Mouse (Mus musculus): ENCODE data around the gene Ewsr1. TPM values are rescaled to one million over a fixed set of nuclear protein-coding genes. Genes with fewer than 3 reads are reported as not detected.
A peak's percentile ranks its signal among the peaks of the same experiment; 100 is the strongest.

Gene Ewsr1
- polyA plus RNA-seq, 1 experiment from 2014 or later, result 467 TPM

DNA sequence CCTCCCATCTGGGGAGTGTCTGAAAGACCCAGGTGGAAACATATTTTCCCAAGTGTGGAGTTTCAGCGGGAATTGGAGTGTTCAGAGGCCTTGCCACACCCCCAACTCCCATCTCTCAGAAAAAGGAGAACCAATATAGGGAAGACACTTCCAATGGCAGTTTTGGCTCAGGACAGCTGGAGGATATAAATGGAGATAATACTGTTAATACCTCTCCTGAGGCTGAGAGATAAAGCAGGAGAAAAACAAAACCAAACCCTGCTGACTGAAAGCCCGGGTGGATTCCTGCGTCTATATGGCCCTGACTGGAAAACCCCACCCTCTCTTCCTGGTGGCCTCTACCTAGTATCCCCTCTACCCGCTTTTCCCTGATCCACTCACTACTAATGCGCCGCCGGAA, 3.3 kb upstream of the Ewsr1 start:
- ATAC-seq (ENCODE audit: insufficient number of reproducible peaks, insufficient read depth, low FRiP score, low read depth), result no peak
- Histone ChIP-seq H3K4me3 (ENCODE audit: low read depth, low read length) (no peak overlapping the region), H3K9me3 (ENCODE audit: control insufficient read depth, low read depth, low read length) (no peaks in the 10 kb centered on the region), H3K36me3 (ENCODE audit: control insufficient read depth, insufficient read depth, low read length) (peaks cover 10% of the 10 kb centered on the region), H3K27ac (ENCODE audit: low read length) (no peak overlapping the region), H3K4me1 (ENCODE audit: control insufficient read depth, insufficient read depth, low read length) (peaks cover 6% of the 10 kb centered on the region; the same call in 1 of the 2 replicates), H3K27me3 (ENCODE audit: control insufficient read depth, insufficient read depth, low read length) (no peaks in the 10 kb centered on the region), H3K9ac (replicated peaks; ENCODE audit: low read depth, low read length) (no peak overlapping the region), H3K4me2 (replicated peaks; ENCODE audit: low read depth, low read length) (no peak overlapping the region)
- 90% methylated on average over 7 of the region's 7 CpGs for WGBS

- Histone ChIP-seq H3K4me1 (ENCODE audit: control insufficient read depth, insufficient read depth, low read length) (peaks cover 12% of the 10 kb centered on the region; the same call in 1 of the 2 replicates), H3K9me3 (ENCODE audit: control insufficient read depth, low read depth, low read length) (no peaks in the 10 kb centered on the region), H3K27ac (ENCODE audit: low read length) (no peak overlapping the region), H3K9ac (replicated peaks; ENCODE audit: low read depth, low read length) (no peak overlapping the region), H3K4me3 (ENCODE audit: low read depth, low read length) (no peak overlapping the region), H3K4me2 (replicated peaks; ENCODE audit: low read depth, low read length) (no peak overlapping the region), H3K27me3 (ENCODE audit: control insufficient read depth, insufficient read depth, low read length) (no peaks in the 10 kb centered on the region), H3K36me3 (ENCODE audit: control insufficient read depth, insufficient read depth, low read length) (peaks cover 10% of the 10 kb centered on the region)
- 79% methylated on average over 6 of the region's 6 CpGs for WGBS
- ATAC-seq (ENCODE audit: insufficient number of reproducible peaks, insufficient read depth, low FRiP score, low read depth), result no peak
Measured at GRCm38 (mm10) chr11:5101641-5102040, 2.6 kb upstream of the Ewsr1 start.

DNA sequence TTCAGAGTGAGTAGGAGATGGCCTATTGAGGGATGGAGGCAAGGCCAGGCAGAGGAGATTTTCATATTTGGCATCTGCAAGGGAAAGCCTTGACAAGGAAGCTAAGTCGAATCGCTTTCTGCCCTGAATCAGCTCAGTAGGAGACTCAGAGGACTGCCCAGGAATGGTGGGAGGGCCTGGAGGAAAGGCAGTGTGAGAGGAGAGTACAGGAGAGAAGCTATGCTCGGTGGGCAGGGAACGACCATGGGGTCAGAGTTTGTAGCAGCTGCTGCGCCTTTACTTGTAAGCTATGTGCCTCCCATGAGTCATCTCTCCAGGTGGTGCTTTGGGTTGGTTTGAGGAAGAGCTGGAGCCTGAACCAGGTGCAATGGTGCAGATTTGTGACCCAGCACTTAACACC, 1.7 kb upstream of the Ewsr1 start:
- peak overlapping the region; percentile 70 for H3K4me2 ChIP-seq (replicated peaks; ENCODE audit: low read depth, low read length)
- H3K27ac ChIP-seq (ENCODE audit: low read length), result no peak overlapping the region
- H3K36me3 ChIP-seq (ENCODE audit: control insufficient read depth, insufficient read depth, low read length), result peaks cover 10% of the 10 kb centered on the region
- no peak overlapping the region; the same call in 1 of the 2 replicates for H3K4me3 ChIP-seq (ENCODE audit: low read depth, low read length)
- WGBS, result 50% methylated on average over 5 of the region's 5 CpGs
- no peaks in the 10 kb centered on the region for H3K9me3 ChIP-seq (ENCODE audit: control insufficient read depth, low read depth, low read length)
- H3K9ac ChIP-seq (replicated peaks; ENCODE audit: low read depth, low read length), result no peak overlapping the region; the same call in 1 of the 2 replicates
- no peaks in the 10 kb centered on the region for H3K27me3 ChIP-seq (ENCODE audit: control insufficient read depth, insufficient read depth, low read length)
- ATAC-seq (ENCODE audit: insufficient number of reproducible peaks, insufficient read depth, low FRiP score, low read depth), result no peak
- H3K4me1 ChIP-seq (ENCODE audit: control insufficient read depth, insufficient read depth, low read length), result peaks cover 20% of the 10 kb centered on the region; the same call in 1 of the 2 replicates

DNA sequence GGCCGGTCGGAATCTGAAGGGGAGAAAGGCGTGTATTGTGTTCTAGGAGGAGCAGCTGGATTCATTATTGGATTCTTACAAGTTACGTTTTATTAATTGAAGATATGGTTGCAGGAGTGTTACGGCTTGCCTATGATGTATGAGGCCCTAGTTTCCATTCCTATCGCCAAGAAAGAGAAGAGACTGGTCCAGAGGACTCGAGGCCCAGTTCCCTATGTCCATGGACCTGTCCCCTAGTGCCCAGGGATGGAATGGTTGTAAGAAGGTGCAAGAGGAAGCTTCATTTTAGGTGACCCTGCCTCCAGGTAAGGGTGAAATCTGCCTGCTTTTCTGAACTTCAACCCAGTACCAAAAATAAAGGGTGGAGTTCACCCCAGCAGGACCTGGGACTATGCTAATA, 1.2 kb upstream of the Ewsr1 start:
- Histone ChIP-seq H3K9ac (replicated peaks; ENCODE audit: low read depth, low read length) (peak overlapping the region; percentile 98), H3K9me3 (ENCODE audit: control insufficient read depth, low read depth, low read length) (no peaks in the 10 kb centered on the region), H3K4me1 (ENCODE audit: control insufficient read depth, insufficient read depth, low read length) (peaks cover 21% of the 10 kb centered on the region; the same call in 1 of the 2 replicates), H3K36me3 (ENCODE audit: control insufficient read depth, insufficient read depth, low read length) (peaks cover 7% of the 10 kb centered on the region), H3K27me3 (ENCODE audit: control insufficient read depth, insufficient read depth, low read length) (no peaks in the 10 kb centered on the region), H3K27ac (ENCODE audit: low read length) (peak overlapping the region; percentile 98), H3K4me3 (ENCODE audit: low read depth, low read length) (peak overlapping the region; percentile 96), H3K4me2 (replicated peaks; ENCODE audit: low read depth, low read length) (peak overlapping the region; percentile 70)
- under 1% methylated on average over 7 of the region's 7 CpGs for WGBS
- no peak for ATAC-seq (ENCODE audit: insufficient number of reproducible peaks, insufficient read depth, low FRiP score, low read depth)

- no peaks in the 10 kb centered on the region for H3K27me3 ChIP-seq (ENCODE audit: control insufficient read depth, insufficient read depth, low read length)
- peak overlapping the region; percentile 70 for H3K4me2 ChIP-seq (replicated peaks; ENCODE audit: low read depth, low read length)
- peaks cover 21% of the 10 kb centered on the region; the same call in 1 of the 2 replicates for H3K4me1 ChIP-seq (ENCODE audit: control insufficient read depth, insufficient read depth, low read length)
- H3K27ac ChIP-seq (ENCODE audit: low read length), result peak overlapping the region; percentile 98
- ATAC-seq (ENCODE audit: insufficient number of reproducible peaks, insufficient read depth, low FRiP score, low read depth), result peak; percentile 67
- H3K36me3 ChIP-seq (ENCODE audit: control insufficient read depth, insufficient read depth, low read length), result peaks cover 4% of the 10 kb centered on the region; the same call in 1 of the 2 replicates
- H3K9ac ChIP-seq (replicated peaks; ENCODE audit: low read depth, low read length), result peak overlapping the region; percentile 98
- H3K9me3 ChIP-seq (ENCODE audit: control insufficient read depth, low read depth, low read length), result no peaks in the 10 kb centered on the region
- under 1% methylated on average over 29 of the region's 31 CpGs for WGBS
- peak overlapping the region; percentile 96 for H3K4me3 ChIP-seq (ENCODE audit: low read depth, low read length)
Measured at GRCm38 (mm10) chr11:5099576-5100183, 614 bp upstream of the Ewsr1 start.

GRCm38 (mm10) chr11:5098035-5098735, 881 bp downstream of the Ewsr1 start:
- Histone ChIP-seq H3K4me1 (ENCODE audit: control insufficient read depth, insufficient read depth, low read length) (peaks cover 21% of the 10 kb centered on the region; the same call in 1 of the 2 replicates), H3K9me3 (ENCODE audit: control insufficient read depth, low read depth, low read length) (no peaks in the 10 kb centered on the region), H3K27me3 (ENCODE audit: control insufficient read depth, insufficient read depth, low read length) (no peaks in the 10 kb centered on the region), H3K27ac (ENCODE audit: low read length) (peak overlapping the region; percentile 98), H3K9ac (replicated peaks; ENCODE audit: low read depth, low read length) (peak overlapping the region; percentile 98), H3K36me3 (ENCODE audit: control insufficient read depth, insufficient read depth, low read length) (peaks cover 8% of the 10 kb centered on the region), H3K4me3 (ENCODE audit: low read depth, low read length) (peak overlapping the region; percentile 96), H3K4me2 (replicated peaks; ENCODE audit: low read depth, low read length) (peak overlapping the region; percentile 85)
- under 1% methylated on average over 44 of the region's 44 CpGs for WGBS
- 0 out of 2 replicates have a peak, but pooled peaks have one; percentile 3 for ATAC-seq (ENCODE audit: insufficient number of reproducible peaks, insufficient read depth, low FRiP score, low read depth)

DNA sequence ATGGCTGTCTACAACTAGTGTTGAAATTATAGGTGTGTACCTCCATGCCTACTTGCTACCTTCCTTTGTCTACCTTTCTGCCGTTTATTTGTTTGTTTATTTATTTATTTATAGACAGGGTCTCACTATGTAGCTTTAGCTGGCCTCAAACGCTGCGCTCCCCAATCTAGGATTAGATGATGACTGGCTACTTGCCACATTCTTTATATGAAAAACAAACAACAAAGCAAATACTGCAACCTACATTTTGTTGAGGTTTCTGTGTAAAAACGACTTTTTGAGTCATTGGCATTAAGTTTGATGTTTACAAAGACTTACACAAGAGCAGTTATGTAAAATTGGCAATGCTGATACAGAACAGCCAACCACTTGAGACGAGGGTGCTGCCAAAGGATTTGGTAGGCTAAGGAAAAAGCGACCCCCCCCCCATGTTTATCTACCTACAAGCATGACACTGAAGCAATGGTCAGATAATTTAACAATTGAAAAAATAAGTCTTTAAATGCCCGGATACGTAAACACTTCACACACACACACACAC, 2.5 kb downstream of the Ewsr1 start:
- 0 out of 2 replicates have a peak overlapping the region, but pooled peaks have one; percentile 98 for H3K9ac ChIP-seq (replicated peaks; ENCODE audit: low read depth, low read length)
- H3K4me3 ChIP-seq (ENCODE audit: low read depth, low read length), result peak overlapping the region; percentile 96; the same call in 1 of the 2 replicates
- peaks cover 18% of the 10 kb centered on the region for H3K36me3 ChIP-seq (ENCODE audit: control insufficient read depth, insufficient read depth, low read length)
- H3K9me3 ChIP-seq (ENCODE audit: control insufficient read depth, low read depth, low read length), result no peaks in the 10 kb centered on the region
- no peak overlapping the region for H3K27ac ChIP-seq (ENCODE audit: low read length)
- H3K4me2 ChIP-seq (replicated peaks; ENCODE audit: low read depth, low read length), result peak overlapping the region; percentile 85
- no peaks in the 10 kb centered on the region for H3K27me3 ChIP-seq (ENCODE audit: control insufficient read depth, insufficient read depth, low read length)
- H3K4me1 ChIP-seq (ENCODE audit: control insufficient read depth, insufficient read depth, low read length), result peaks cover 21% of the 10 kb centered on the region; the same call in 1 of the 2 replicates
- WGBS, result 57% methylated on average over 8 of the region's 8 CpGs
- ATAC-seq (ENCODE audit: insufficient number of reproducible peaks, insufficient read depth, low FRiP score, low read depth), result no peak

DNA sequence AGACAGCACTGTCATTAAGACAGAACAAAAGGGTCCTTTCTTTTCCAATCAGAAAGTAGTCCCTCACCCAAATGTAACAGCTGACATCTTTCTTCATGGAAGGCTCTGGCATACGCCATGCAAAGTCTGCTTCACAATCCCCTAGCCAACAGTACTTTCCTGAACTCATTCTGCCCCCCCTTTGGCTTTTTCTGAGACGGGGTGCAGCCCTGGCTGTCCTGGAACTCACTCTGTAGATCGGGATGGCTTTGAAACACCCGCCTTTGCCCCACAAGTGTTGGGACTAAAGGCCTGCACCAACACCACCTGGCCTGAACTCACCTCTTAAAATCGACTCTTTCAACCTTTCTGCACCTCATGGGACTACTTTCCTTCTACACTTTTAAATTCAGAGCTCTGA, 3.2 kb downstream of the Ewsr1 start:
- H3K9me3 ChIP-seq (ENCODE audit: control insufficient read depth, low read depth, low read length), result no peaks in the 10 kb centered on the region
- H3K4me3 ChIP-seq (ENCODE audit: low read depth, low read length), result no peak overlapping the region
- no peaks in the 10 kb centered on the region for H3K27me3 ChIP-seq (ENCODE audit: control insufficient read depth, insufficient read depth, low read length)
- H3K36me3 ChIP-seq (ENCODE audit: control insufficient read depth, insufficient read depth, low read length), result peaks cover 25% of the 10 kb centered on the region
- no peak for ATAC-seq (ENCODE audit: insufficient number of reproducible peaks, insufficient read depth, low FRiP score, low read depth)
- no peak overlapping the region for H3K9ac ChIP-seq (replicated peaks; ENCODE audit: low read depth, low read length)
- peak overlapping the region; percentile 85; the same call in 1 of the 2 replicates for H3K4me2 ChIP-seq (replicated peaks; ENCODE audit: low read depth, low read length)
- 80% methylated on average over 5 of the region's 5 CpGs for WGBS
- H3K4me1 ChIP-seq (ENCODE audit: control insufficient read depth, insufficient read depth, low read length), result peaks cover 19% of the 10 kb centered on the region; the same call in 1 of the 2 replicates
- no peak overlapping the region; the same call in 1 of the 2 replicates for H3K27ac ChIP-seq (ENCODE audit: low read length)
